8 mouse cellular contexts compared by ENCODE assay signal in the genomic region with DNA sequence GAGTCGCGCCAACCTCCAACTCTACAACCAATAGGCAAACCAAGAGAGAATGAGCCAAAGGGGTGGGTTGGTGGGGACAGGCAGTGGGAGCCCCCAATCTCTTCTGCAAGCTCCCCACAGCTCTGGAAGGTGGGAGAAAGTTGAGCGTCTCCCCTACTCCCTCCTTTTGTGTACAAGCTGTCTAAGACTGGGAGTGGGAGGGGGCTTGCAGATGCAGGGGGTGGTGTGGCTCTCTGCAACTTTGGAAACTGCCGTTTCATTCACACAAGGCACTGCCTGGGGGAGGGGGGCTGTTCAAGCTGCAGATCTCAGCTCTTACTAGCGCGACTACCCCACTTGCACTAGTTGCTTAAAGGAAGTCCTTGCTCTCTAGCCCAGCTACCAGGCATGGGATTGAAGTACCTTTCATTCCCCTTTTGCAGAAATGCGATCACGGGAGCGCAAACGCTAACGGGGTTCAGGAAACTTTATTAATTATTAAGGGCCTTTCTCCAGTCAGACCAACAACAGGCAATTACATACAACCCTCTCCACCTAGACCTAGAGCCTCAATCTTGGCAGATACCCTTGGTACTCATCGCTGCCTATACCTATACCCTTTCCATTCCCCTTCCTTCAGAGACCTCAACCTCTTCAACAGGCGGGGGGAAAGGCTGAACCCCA. TPM values are rescaled to one million over a fixed set of nuclear protein-coding genes. Genes with fewer than 3 reads are reported as not detected.
DNase-seq lines count a peak whose midpoint lies in the region; ATAC-seq and TF ChIP-seq lines count a peak whose summit lies in the region.

No protein-coding gene starts in this region.

- TF ChIP-seq POLR2A in cerebellum, adult 2 months (IDR thresholded peaks at IDR 0.05; ENCODE audit: borderline replicate concordance, insufficient read depth, low read length) = no peak

- no peak overlapping the region for H3K27ac ChIP-seq in cerebellum, adult 2 months (ENCODE audit: insufficient read depth, low read length)
- H3K27ac ChIP-seq in kidney, embryonic 15.5 days = peak overlapping the region; percentile 94
- no peak overlapping the region for H3K27ac ChIP-seq in liver, embryonic 13.5 days

- peak overlapping the region; percentile 88 for H3K4me2 ChIP-seq in kidney, embryonic 15.5 days
- peak overlapping the region; percentile 81 for H3K4me2 ChIP-seq in liver, embryonic 13.5 days

- H3K4me1 ChIP-seq in cerebellum, adult 2 months (ENCODE audit: control insufficient read depth, insufficient read depth, low read length) = peaks cover 15% of the 10 kb centered on the region
- peaks cover 34% of the 10 kb centered on the region for H3K4me1 ChIP-seq in kidney, embryonic 15.5 days
- peaks cover 27% of the 10 kb centered on the region for H3K4me1 ChIP-seq in liver, embryonic 13.5 days (replicated peaks)

- peaks cover 7% of the 10 kb centered on the region; the same call in 1 of the 2 replicates for H3K27me3 ChIP-seq in cerebellum, adult 2 months (ENCODE audit: control insufficient read depth, insufficient read depth, low read length)
- no peaks in the 10 kb centered on the region for H3K27me3 ChIP-seq in kidney, embryonic 15.5 days
- H3K27me3 ChIP-seq in liver, embryonic 13.5 days = peaks cover 75% of the 10 kb centered on the region

- no peaks in the 10 kb centered on the region for H3K9me3 ChIP-seq in kidney, embryonic 15.5 days (replicated peaks)
- no peaks in the 10 kb centered on the region for H3K9me3 ChIP-seq in liver, embryonic 13.5 days (replicated peaks)

- H3K4me3 ChIP-seq in cerebellum, adult 2 months (replicated peaks; ENCODE audit: insufficient read depth, low read depth, low read length) = peak overlapping the region; percentile 68
- peak overlapping the region; percentile 83 for H3K4me3 ChIP-seq in kidney, embryonic 15.5 days (replicated peaks)
- H3K4me3 ChIP-seq in liver, embryonic 13.5 days (replicated peaks) = peak overlapping the region; percentile 66

- DNase-seq in cerebellum, adult 2 months = peak; percentile 10 to 18
- no peak for DNase-seq in cerebellum, postnatal 4 days (ENCODE audit: low spot score in 2 of 2)
- peak; percentile 9 for DNase-seq in cerebellum, adult 9-10 months
- DNase-seq in heart, adult 8-10 months (ENCODE audit: low spot score) = peak; percentile 2
- DNase-seq in liver, embryonic 13.5 days = no peak
- peak; percentile 21 for DNase-seq in right cerebral cortex, adult 18-20 months
- no peak for DNase-seq in ovary, postnatal 14 days (ENCODE audit: low spot score)

- TF ChIP-seq CTCF in cerebellum, adult 2 months (IDR thresholded peaks at IDR 0.05; ENCODE audit: borderline replicate concordance, insufficient read depth, low read depth, low read length) = no peak

- WGBS in cerebellum, adult 2 months = 2% methylated on average over 13 of the region's 13 CpGs
- under 1% methylated on average over 13 of the region's 13 CpGs for WGBS in kidney, embryonic 15.5 days
- under 1% methylated on average over 13 of the region's 13 CpGs for WGBS in liver, embryonic 13.5 days (ENCODE audit: insufficient replicate concordance)

- H3K9ac ChIP-seq in kidney, embryonic 15.5 days = peak overlapping the region; percentile 75
- peak overlapping the region; percentile 67 for H3K9ac ChIP-seq in liver, embryonic 13.5 days

- peak; percentile 15; the same call in 1 of the 2 replicates for ATAC-seq in kidney, embryonic 15.5 days (replicated peaks; ENCODE audit: low FRiP score)
- no peak for ATAC-seq in liver, embryonic 13.5 days (ENCODE audit: low read depth)

- H3K36me3 ChIP-seq in kidney, embryonic 15.5 days = peaks cover 16% of the 10 kb centered on the region
- H3K36me3 ChIP-seq in liver, embryonic 13.5 days = peaks cover 10% of the 10 kb centered on the region; the same call in 1 of the 2 replicates

RNA-seq across cellular contexts. Expression of a gene that starts 1.1 kb away (rescaled TPM):
- polyA plus RNA-seq in cerebellum, adult 2 months (2012; rRNA removed) = 3.8 and 4.2 TPM in 2 replicates
- 1 to 10 TPM; 1.5 to 5.8 (median 3.6) TPM for total RNA-seq in heart, adult 8-10 months (2022)
- polyA plus RNA-seq in kidney, embryonic 15.5 days (2015; fragmentation: Nextera tagmentation; extraction: Ambion mirVana) = 85.5 and 87.2 TPM in 2 replicates
- polyA plus RNA-seq in liver, embryonic 13.5 days (2015; fragmentation: Nextera tagmentation; extraction: Ambion mirVana) = 7.5 and 7.7 TPM in 2 replicates

Comparison
In these comparisons a context has a peak if more than half of its experiments do, and no peak if none do; other contexts are left out.
1. DNase-seq: peak in cerebellum, adult 2 months (2 of 2), cerebellum, adult 9-10 months (single experiment), heart, adult 8-10 months (single experiment) and right cerebral cortex, adult 18-20 months (single experiment); none in cerebellum, postnatal 4 days (0 of 2), liver, embryonic 13.5 days (single experiment) and ovary, postnatal 14 days (single experiment).
2. Peak in every context shown above with its lines, with median percentiles within 50 percentile points of each other: H3K4me3 ChIP-seq.